Mouse (Mus musculus) forelimb bud, embryonic 11.5 days (tissue): ENCODE measurements at regions not wholly inside any gene's neighbourhood (a gene's known extent, or its start where the extent isn't known, plus 50 kb on each side); places are given as distances from the start of the nearest gene placed in this dataset.

Experiments
- DNase-seq: peaks from one replicate; pipeline ENCODE4 v3.0.0-alpha.2; 2012; ENCODE audit warnings: low read depth, low spot score

GRCm38 (mm10) chr1:122273579-122273978, 705.8 kb upstream of the Ddx18 start:
- DNase-seq = no peak

GRCm38 (mm10) chr1:122243031-122243430, 675.2 kb upstream of the Ddx18 start:
- DNase-seq = no peak

- no peak for DNase-seq
Observed at GRCm38 (mm10) chr1:122241511-122241910, 673.7 kb upstream of the Ddx18 start.

- no peak for DNase-seq
Observed at GRCm38 (mm10) chr1:122230442-122230841, 662.7 kb upstream of the Ddx18 start.

- DNase-seq = peak; percentile 2
Observed at GRCm38 (mm10) chr1:122212484-122212883, 644.7 kb upstream of the Ddx18 start.

GRCm38 (mm10) chr1:122208619-122209018, 640.8 kb upstream of the Ddx18 start:
- DNase-seq = no peak

GRCm38 (mm10) chr1:122169547-122169946, 601.8 kb upstream of the Ddx18 start:
- DNase-seq = no peak

- DNase-seq = no peak
Observed at GRCm38 (mm10) chr1:122161798-122162197, 594.0 kb upstream of the Ddx18 start.

- DNase-seq = no peak
Observed at GRCm38 (mm10) chr1:122141362-122141761, 573.6 kb upstream of the Ddx18 start.

GRCm38 (mm10) chr1:122123954-122124353, 556.2 kb upstream of the Ddx18 start:
- no peak for DNase-seq

GRCm38 (mm10) chr1:122095726-122096125, 527.9 kb upstream of the Ddx18 start:
- no peak for DNase-seq

GRCm38 (mm10) chr1:122082481-122082880, 514.7 kb upstream of the Ddx18 start:
- no peak for DNase-seq

- DNase-seq = no peak
Observed at GRCm38 (mm10) chr1:122076085-122076484, 508.3 kb upstream of the Ddx18 start.

- DNase-seq = no peak
Observed at GRCm38 (mm10) chr1:122055146-122055545, 487.4 kb upstream of the Ddx18 start.

- DNase-seq = no peak
Observed at GRCm38 (mm10) chr1:122048112-122048725, 480.4 kb upstream of the Ddx18 start.

- no peak for DNase-seq
Observed at GRCm38 (mm10) chr1:122043896-122044295, 476.1 kb upstream of the Ddx18 start.

- no peak for DNase-seq
Observed at GRCm38 (mm10) chr1:122043114-122043513, 475.3 kb upstream of the Ddx18 start.

GRCm38 (mm10) chr1:122007749-122008148, 440.0 kb upstream of the Ddx18 start:
- DNase-seq = no peak

GRCm38 (mm10) chr1:121996461-121996860, 428.7 kb upstream of the Ddx18 start:
- DNase-seq = no peak

- DNase-seq = no peak
Observed at GRCm38 (mm10) chr1:121990653-121991052, 422.9 kb upstream of the Ddx18 start.

- no peak for DNase-seq
Observed at GRCm38 (mm10) chr1:121958942-121959341, 391.2 kb upstream of the Ddx18 start.

GRCm38 (mm10) chr1:121935911-121936310, 368.1 kb upstream of the Ddx18 start:
- DNase-seq = no peak
